Mouse (Mus musculus) lung, adult 2 months (tissue): Measurements from ENCODE around the gene Cdx4.

Source experiments
- CTCF ChIP-seq: fragments of 200-500 bp; IDR thresholded peaks from 2 replicates; pipeline ENCODE4 v1.5.1; 2011; ENCODE audit warnings: mild to moderate bottlenecking, low read length, control low read depth; ENCODE audit not compliant: insufficient read depth
- POLR2A ChIP-seq: fragments of 200-500 bp; IDR thresholded peaks from 2 replicates; pipeline ENCODE4 v1.6.1; 2011; ENCODE audit warnings: low read depth, mild to moderate bottlenecking, control low read depth, low read length, borderline replicate concordance; ENCODE audit errors: extremely low read depth

GRCm38 (mm10) chrX:103311723-103312122, 9.5 kb upstream of the Cdx4 start:
- TF ChIP-seq POLR2A (no peak), CTCF (no peak)
